In the genomic region with DNA sequence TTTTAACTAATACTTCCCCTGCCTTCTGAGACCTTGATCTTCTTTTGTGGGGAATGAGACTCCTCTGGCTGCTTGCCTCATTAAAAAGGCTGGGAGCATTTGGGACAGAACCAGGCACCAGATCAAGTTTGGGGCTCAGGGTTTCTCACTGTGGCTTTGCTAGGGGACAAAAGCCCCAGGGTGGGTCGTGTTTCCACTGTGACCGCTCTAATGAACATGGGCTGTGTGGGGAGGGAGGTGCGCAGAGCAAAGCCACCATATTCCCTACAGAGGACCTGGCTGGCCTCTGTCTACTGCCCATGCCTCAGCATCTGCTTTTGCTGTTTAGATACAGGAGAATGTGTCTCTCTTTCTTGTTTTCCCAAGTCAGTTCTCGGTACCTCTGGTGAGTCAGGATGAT, we compare ENCODE assay signal across 27 mouse cellular contexts. TPM values are rescaled to one million over a fixed set of nuclear protein-coding genes. Genes with fewer than 3 reads are reported as not detected.
DNase-seq lines count a peak whose midpoint lies in the region; ATAC-seq and TF ChIP-seq lines count a peak whose summit lies in the region.
"Had no signal": no experiment of that assay in that cellular context is flagged by ENCODE, and none has a peak within 500 bp of the region (broad histone marks: within the 10 kb centered on the region; RNA-seq: fewer than 3 reads in every experiment).

No protein-coding gene starts in this region.

- no peaks in the 10 kb centered on the region for H3K27me3 ChIP-seq in hindbrain, embryonic 11.5 days (ENCODE audit: control insufficient read depth, insufficient read depth, low read length)
- no peaks in the 10 kb centered on the region for H3K27me3 ChIP-seq in hindbrain, postnatal 0 days (ENCODE audit: insufficient read depth, low read length)
- H3K27me3 ChIP-seq in forebrain, embryonic 14.5 days (replicated peaks; ENCODE audit: control insufficient read depth, insufficient read depth, low read length), result no peaks in the 10 kb centered on the region
- H3K27me3 ChIP-seq in hindbrain, embryonic 15.5 days, result no peaks in the 10 kb centered on the region
- H3K27me3 ChIP-seq: embryonic facial prominence, embryonic 12.5 days; heart, embryonic 15.5 days; liver, embryonic 15.5 days had no signal

- no peak for ATAC-seq in hindbrain, embryonic 11.5 days (ENCODE audit: low FRiP score)
- ATAC-seq in hindbrain, postnatal 0 days, result no peak
- no peak for ATAC-seq in forebrain, embryonic 14.5 days
- ATAC-seq in hindbrain, embryonic 15.5 days (ENCODE audit: low FRiP score, low read depth), result no peak

- H3K9me3 ChIP-seq in hindbrain, embryonic 11.5 days (ENCODE audit: control insufficient read depth, low read length), result no peaks in the 10 kb centered on the region
- no peaks in the 10 kb centered on the region for H3K9me3 ChIP-seq in hindbrain, postnatal 0 days (ENCODE audit: low read length)
- H3K9me3 ChIP-seq in forebrain, embryonic 14.5 days (replicated peaks; ENCODE audit: control insufficient read depth, low read length), result no peaks in the 10 kb centered on the region
- H3K9me3 ChIP-seq in hindbrain, embryonic 15.5 days, result no peaks in the 10 kb centered on the region
- H3K9me3 ChIP-seq: embryonic facial prominence, embryonic 12.5 days; heart, embryonic 15.5 days; limb, embryonic 15.5 days; liver, embryonic 15.5 days had no signal

- DNase-seq in hindbrain, embryonic 11.5 days (ENCODE audit: low spot score), result peak; percentile 20
- DNase-seq in hindbrain, postnatal 0 days (ENCODE audit: low spot score), result no peak
- no peak for DNase-seq in forebrain, embryonic 14.5 days (ENCODE audit: low spot score)
- no peak for DNase-seq in cerebellum, postnatal 4 days (ENCODE audit: low spot score in 2 of 2)
- no peak for DNase-seq in right cerebral cortex, postnatal 14 days
- DNase-seq in c-Kit-positive CD71-positive TER-119-positive erythroid progenitor cells, embryonic 14.5 days (ENCODE audit: low spot score), result no peak
- DNase-seq: adrenal gland, postnatal 36 days; cerebellum, adult 2 months; gastrocnemius, postnatal 14 days; heart, postnatal 4 days; kidney, adult 11 months; right cerebral cortex, adult 18-20 months; thymus, postnatal 36 days had no signal

- no peak overlapping the region for H3K4me3 ChIP-seq in hindbrain, embryonic 11.5 days (ENCODE audit: low read depth, low read length)
- no peak overlapping the region for H3K4me3 ChIP-seq in hindbrain, postnatal 0 days (ENCODE audit: low read length)
- H3K4me3 ChIP-seq in forebrain, embryonic 14.5 days (ENCODE audit: low read depth, low read length), result no peak overlapping the region
- no peak overlapping the region for H3K4me3 ChIP-seq in hindbrain, embryonic 15.5 days
- H3K4me3 ChIP-seq: embryonic facial prominence, embryonic 12.5 days; erythroblast, embryonic 14.5 days; heart, embryonic 15.5 days; limb, embryonic 15.5 days; liver, embryonic 15.5 days had no signal

- WGBS in hindbrain, embryonic 11.5 days, result 72% methylated on average over 4 of the region's 4 CpGs
- 52% methylated on average over 4 of the region's 4 CpGs for WGBS in hindbrain, postnatal 0 days
- 44% methylated on average over 4 of the region's 4 CpGs for WGBS in forebrain, embryonic 14.5 days
- WGBS in hindbrain, embryonic 15.5 days, result 51% methylated on average over 4 of the region's 4 CpGs

- H3K4me2 ChIP-seq in hindbrain, embryonic 11.5 days (replicated peaks; ENCODE audit: low read depth, low read length), result no peak overlapping the region
- no peak overlapping the region for H3K4me2 ChIP-seq in hindbrain, postnatal 0 days (ENCODE audit: low read depth, low read length)
- peak overlapping the region; percentile 36 for H3K4me2 ChIP-seq in forebrain, embryonic 14.5 days (ENCODE audit: low read length)
- H3K4me2 ChIP-seq in hindbrain, embryonic 15.5 days, result 0 out of 2 replicates have a peak overlapping the region, but pooled peaks have one; percentile 3
- H3K4me2 ChIP-seq: embryonic facial prominence, embryonic 12.5 days; heart, embryonic 15.5 days; limb, embryonic 15.5 days; liver, embryonic 15.5 days had no signal

- TF ChIP-seq CTCF in hindbrain, postnatal 0 days (IDR thresholded peaks at IDR 0.05; ENCODE audit: low read depth), result no peak

- peaks cover 8% of the 10 kb centered on the region for H3K4me1 ChIP-seq in hindbrain, embryonic 11.5 days (replicated peaks; ENCODE audit: control insufficient read depth, insufficient read depth, low read length)
- H3K4me1 ChIP-seq in hindbrain, postnatal 0 days (ENCODE audit: insufficient read depth, low read length), result peaks cover 8% of the 10 kb centered on the region; the same call in 1 of the 2 replicates
- peaks cover 18% of the 10 kb centered on the region for H3K4me1 ChIP-seq in forebrain, embryonic 14.5 days (ENCODE audit: control insufficient read depth, insufficient read depth, low read length)
- peaks cover 13% of the 10 kb centered on the region for H3K4me1 ChIP-seq in hindbrain, embryonic 15.5 days (replicated peaks)
- H3K4me1 ChIP-seq: embryonic facial prominence, embryonic 12.5 days; liver, embryonic 15.5 days had no signal

- H3K9ac ChIP-seq in hindbrain, embryonic 11.5 days (ENCODE audit: low read depth, low read length), result no peak overlapping the region
- H3K9ac ChIP-seq in hindbrain, postnatal 0 days (replicated peaks; ENCODE audit: low read length), result no peak overlapping the region
- no peak overlapping the region for H3K9ac ChIP-seq in forebrain, embryonic 14.5 days (ENCODE audit: low read length)
- H3K9ac ChIP-seq in hindbrain, embryonic 15.5 days, result no peak overlapping the region
- H3K9ac ChIP-seq: embryonic facial prominence, embryonic 12.5 days; heart, embryonic 15.5 days; limb, embryonic 15.5 days; liver, embryonic 15.5 days had no signal

- peak overlapping the region; percentile 34; the same call in 1 of the 2 replicates for H3K27ac ChIP-seq in hindbrain, embryonic 11.5 days (ENCODE audit: low read depth, low read length)
- H3K27ac ChIP-seq in hindbrain, postnatal 0 days, result no peak overlapping the region
- H3K27ac ChIP-seq in forebrain, embryonic 14.5 days (ENCODE audit: low read depth, low read length), result peak overlapping the region; percentile 70
- H3K27ac ChIP-seq in hindbrain, embryonic 15.5 days (replicated peaks), result no peak overlapping the region
- H3K27ac ChIP-seq: embryonic facial prominence, embryonic 12.5 days; heart, embryonic 15.5 days; kidney, postnatal 0 days; limb, embryonic 15.5 days; liver, embryonic 15.5 days; macrophage had no signal

- no peaks in the 10 kb centered on the region for H3K36me3 ChIP-seq in hindbrain, embryonic 11.5 days (ENCODE audit: control insufficient read depth, insufficient read depth, low read length)
- H3K36me3 ChIP-seq in hindbrain, postnatal 0 days (ENCODE audit: insufficient read depth, low read length), result no peaks in the 10 kb centered on the region
- no peaks in the 10 kb centered on the region for H3K36me3 ChIP-seq in forebrain, embryonic 14.5 days (ENCODE audit: control insufficient read depth, insufficient read depth, low read length)
- no peaks in the 10 kb centered on the region for H3K36me3 ChIP-seq in hindbrain, embryonic 15.5 days
- H3K36me3 ChIP-seq: embryonic facial prominence, embryonic 12.5 days; heart, embryonic 15.5 days; limb, embryonic 15.5 days; liver, embryonic 15.5 days had no signal

RNA-seq across cellular contexts. Expression of gene Evx1, which starts 53.8 kb away (rescaled TPM):
- 5.2 and 5.9 TPM in 2 replicates for polyA plus RNA-seq in hindbrain, embryonic 11.5 days (2014; fragmentation: Nextera tagmentation; extraction: Ambion mirVana)
- 2.0 and 6.2 TPM in 2 replicates for total RNA-seq in hindbrain, postnatal 0 days (2014; rRNA removed)
- polyA plus RNA-seq in hindbrain, postnatal 0 days (2015; fragmentation: Nextera tagmentation; extraction: Ambion mirVana), result 1.3 and 2.1 TPM in 2 replicates
- polyA plus RNA-seq in forebrain, embryonic 14.5 days (2014; fragmentation: Nextera tagmentation; extraction: Ambion mirVana), result not detected in 2 replicates
- polyA plus RNA-seq in hindbrain, embryonic 15.5 days (2015; fragmentation: Nextera tagmentation; extraction: Ambion mirVana), result 2.7 and 3.8 TPM in 2 replicates
- total RNA-seq: adrenal gland, postnatal 36 days; common myeloid progenitor, adult 5-6 weeks; gastrocnemius, postnatal 14 days; heart, adult 8-10 months; heart, postnatal 4 days; layer of hippocampus, adult 18-20 months; left cerebral cortex, postnatal 36 days; monocyte, adult 5-6 weeks had no signal
- polyA plus RNA-seq: erythroblast, embryonic 14.5 days; heart, embryonic 15.5 days; kidney, postnatal 0 days; liver, embryonic 15.5 days; lung, embryonic 16.5 days; macrophage had no signal

Comparison
In these comparisons a context has a peak if more than half of its experiments do, and no peak if none do; other contexts are left out.
1. H3K27ac ChIP-seq: peak in hindbrain, embryonic 11.5 days (single experiment) and forebrain, embryonic 14.5 days (single experiment); none in hindbrain, postnatal 0 days (single experiment) and hindbrain, embryonic 15.5 days (single experiment).
2. H3K4me2 ChIP-seq: peak in forebrain, embryonic 14.5 days (single experiment) and hindbrain, embryonic 15.5 days (single experiment); none in hindbrain, embryonic 11.5 days (single experiment) and hindbrain, postnatal 0 days (single experiment).